Mouse (Mus musculus) E14TG2a.4 (cell line): Measurements from ENCODE around the gene Boll.

Source experiments
- CTCF ChIP-seq: conservative IDR thresholded peaks from 2 replicates; pipeline ENCODE4 v1.5.1; 2014; ENCODE audit warnings: low read length
- NANOG ChIP-seq: IDR thresholded peaks from 2 replicates; pipeline ENCODE4 v1.6.1; 2014; ENCODE audit warnings: borderline replicate concordance, low read length, mixed read lengths
- POU5F1 ChIP-seq: IDR thresholded peaks from 2 replicates; pipeline ENCODE4 v1.6.1; 2014; ENCODE audit warnings: low read length, borderline replicate concordance

DNA sequence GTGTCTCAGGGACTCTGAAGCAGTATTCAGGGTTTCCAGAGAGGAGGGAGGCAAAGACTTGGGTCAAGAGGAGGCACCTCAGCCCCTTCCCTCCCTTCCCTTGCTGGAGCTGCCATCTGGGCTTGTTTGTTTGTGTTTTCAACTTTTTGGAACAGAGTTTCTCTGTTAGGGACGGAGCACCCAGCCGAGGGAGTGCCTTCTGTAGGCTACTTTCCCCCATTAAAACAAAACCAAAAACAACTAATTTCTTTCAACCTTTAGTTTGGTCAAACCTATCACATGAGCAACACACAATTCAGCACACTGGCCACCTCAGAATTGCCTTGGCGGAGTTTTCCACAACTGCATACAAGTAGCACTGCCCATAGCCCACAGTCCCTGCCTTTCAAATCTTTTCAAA lies 137.9 kb downstream of the Boll start:
- TF ChIP-seq CTCF (no peak), NANOG (no peak), POU5F1 (no peak)
